Mouse (Mus musculus): ENCODE measurements around the gene Otop3. TPM values are rescaled to one million over a fixed set of nuclear protein-coding genes. Genes with fewer than 3 reads are reported as not detected.

Otop3 gene
- polyA plus RNA-seq, 1 experiment, result not detected

GRCm38 (mm10) chr11:115292631-115293375, 41.7 kb upstream of the Otop3 start:
- Histone ChIP-seq H3K4me3 (ENCODE audit: insufficient read depth, low read length) (no peak overlapping the region), H3K27ac (ENCODE audit: insufficient read depth, low read length) (no peak overlapping the region), H3K4me1 (ENCODE audit: control insufficient read depth, insufficient read depth, low read length) (no peaks in the 10 kb centered on the region)
- TF ChIP-seq POLR2A (IDR thresholded peaks at IDR 0.05; ENCODE audit: extremely low read depth, insufficient read depth, low read length) (no peak), CTCF (IDR thresholded peaks at IDR 0.05; ENCODE audit: extremely low read depth, insufficient read depth, low read length) (no peak)

GRCm38 (mm10) chr11:115295939-115296338, 38.6 kb upstream of the Otop3 start:
- Histone ChIP-seq H3K27ac (ENCODE audit: insufficient read depth, low read length) (no peak overlapping the region), H3K4me3 (ENCODE audit: insufficient read depth, low read length) (no peak overlapping the region; the same call in 1 of the 2 replicates), H3K4me1 (ENCODE audit: control insufficient read depth, insufficient read depth, low read length) (no peaks in the 10 kb centered on the region)
- TF ChIP-seq POLR2A (IDR thresholded peaks at IDR 0.05; ENCODE audit: extremely low read depth, insufficient read depth, low read length) (no peak), CTCF (IDR thresholded peaks at IDR 0.05; ENCODE audit: extremely low read depth, insufficient read depth, low read length) (no peak)

GRCm38 (mm10) chr11:115296471-115297210, 37.9 kb upstream of the Otop3 start:
- TF ChIP-seq POLR2A (IDR thresholded peaks at IDR 0.05; ENCODE audit: extremely low read depth, insufficient read depth, low read length) (no peak), CTCF (IDR thresholded peaks at IDR 0.05; ENCODE audit: extremely low read depth, insufficient read depth, low read length) (no peak)
- no peak overlapping the region for H3K27ac ChIP-seq (ENCODE audit: insufficient read depth, low read length)
- peak overlapping the region; percentile 47 for H3K4me3 ChIP-seq (ENCODE audit: insufficient read depth, low read length)
- H3K4me1 ChIP-seq (ENCODE audit: control insufficient read depth, insufficient read depth, low read length), result no peaks in the 10 kb centered on the region

DNA sequence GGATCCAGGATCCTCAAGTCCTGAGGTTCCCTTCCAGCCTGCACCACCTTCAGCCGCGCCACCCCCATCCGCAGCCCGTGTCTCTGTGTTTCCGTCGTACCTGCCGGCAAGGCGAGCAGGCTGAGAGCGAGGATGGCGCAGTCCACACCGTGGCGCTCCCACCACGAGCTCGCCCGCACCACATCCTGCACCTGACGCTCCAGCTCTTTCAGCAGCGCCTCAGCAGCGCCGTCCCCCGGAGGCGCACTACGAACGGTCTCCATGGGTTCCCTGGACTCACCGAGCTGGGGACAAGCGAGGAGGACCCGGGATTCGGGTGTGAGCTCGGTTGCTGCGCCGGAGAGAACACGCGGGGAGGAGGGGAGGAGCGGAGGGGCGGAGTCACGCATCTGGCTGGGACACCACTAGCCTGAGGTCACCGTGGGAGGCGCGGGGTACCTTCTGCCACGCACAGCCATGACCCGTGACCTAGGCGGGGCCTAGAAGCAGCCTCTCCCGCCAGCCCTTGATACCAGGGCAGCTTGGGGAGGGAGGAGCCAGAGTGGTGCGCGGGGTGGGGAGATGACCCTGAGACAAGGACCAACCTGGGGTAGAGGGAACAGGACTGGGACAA, 37.2 kb upstream of the Otop3 start, which contains the start of gene Fads6:
Fads6 (minus strand) TSS at position 450 of the 613 bp plus-strand sequence.
- H3K4me3 ChIP-seq (ENCODE audit: insufficient read depth, low read length), result peak within 1 kb of the TSS; percentile 47
- no peaks in the 10 kb centered on the region for H3K4me1 ChIP-seq (ENCODE audit: control insufficient read depth, insufficient read depth, low read length)
- TF ChIP-seq POLR2A (IDR thresholded peaks at IDR 0.05; ENCODE audit: extremely low read depth, insufficient read depth, low read length), result peak; percentile 48; the same call in 1 of the 2 replicates
- TF ChIP-seq CTCF (IDR thresholded peaks at IDR 0.05; ENCODE audit: extremely low read depth, insufficient read depth, low read length), result peak; percentile 24; the same call in 1 of the 2 replicates
- H3K27ac ChIP-seq (ENCODE audit: insufficient read depth, low read length), result 0 out of 2 replicates have a peak within 1 kb of the TSS, but pooled peaks have one; percentile 8

DNA sequence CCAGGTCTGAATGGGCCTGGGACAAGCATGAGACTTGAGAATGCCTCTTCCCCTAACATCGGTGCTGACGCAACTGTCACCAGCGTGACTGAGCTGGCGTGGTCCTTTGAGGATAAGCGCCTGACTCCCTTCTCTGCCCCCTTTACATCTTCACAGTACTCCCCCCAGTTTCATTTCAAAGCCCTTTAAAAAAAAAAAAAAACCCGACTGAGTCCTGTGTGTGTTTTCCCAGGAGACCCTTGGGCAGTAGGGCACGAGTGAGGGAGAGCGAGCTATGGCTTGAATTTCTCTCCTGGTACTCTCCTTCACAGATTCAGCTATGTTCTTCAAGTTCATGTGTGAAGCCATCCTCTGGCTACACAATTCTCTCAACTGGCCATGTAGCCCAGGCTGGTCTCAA, 36.4 kb upstream of the Otop3 start:
- H3K4me3 ChIP-seq (ENCODE audit: insufficient read depth, low read length), result no peak overlapping the region
- H3K27ac ChIP-seq (ENCODE audit: insufficient read depth, low read length), result no peak overlapping the region
- TF ChIP-seq CTCF (IDR thresholded peaks at IDR 0.05; ENCODE audit: extremely low read depth, insufficient read depth, low read length) (no peak), POLR2A (IDR thresholded peaks at IDR 0.05; ENCODE audit: extremely low read depth, insufficient read depth, low read length) (no peak)
- no peaks in the 10 kb centered on the region for H3K4me1 ChIP-seq (ENCODE audit: control insufficient read depth, insufficient read depth, low read length)

DNA sequence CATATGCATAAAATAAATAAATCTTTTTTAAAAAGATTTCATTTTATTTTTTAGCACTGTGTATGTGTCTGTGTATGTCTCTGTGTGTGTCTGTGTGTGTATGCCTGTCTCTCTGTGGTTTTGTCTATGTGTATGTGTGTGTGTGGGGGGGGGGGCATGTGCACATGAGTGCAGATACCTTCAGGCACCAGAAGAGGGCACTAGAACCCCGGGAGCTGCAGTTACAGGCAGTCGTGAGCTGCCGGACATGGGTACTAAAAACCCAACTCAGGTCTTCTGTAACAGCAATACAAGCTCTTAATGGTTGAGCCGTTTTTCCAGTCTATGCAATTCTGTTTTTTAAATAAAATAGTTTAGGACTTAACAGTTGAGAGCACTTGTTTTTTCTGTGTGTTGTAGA, 33.8 kb upstream of the Otop3 start:
- TF ChIP-seq POLR2A (IDR thresholded peaks at IDR 0.05; ENCODE audit: extremely low read depth, insufficient read depth, low read length), result no peak
- TF ChIP-seq CTCF (IDR thresholded peaks at IDR 0.05; ENCODE audit: extremely low read depth, insufficient read depth, low read length), result no peak
- Histone ChIP-seq H3K4me3 (ENCODE audit: insufficient read depth, low read length) (no peak overlapping the region), H3K27ac (ENCODE audit: insufficient read depth, low read length) (no peak overlapping the region), H3K4me1 (ENCODE audit: control insufficient read depth, insufficient read depth, low read length) (no peaks in the 10 kb centered on the region)

DNA sequence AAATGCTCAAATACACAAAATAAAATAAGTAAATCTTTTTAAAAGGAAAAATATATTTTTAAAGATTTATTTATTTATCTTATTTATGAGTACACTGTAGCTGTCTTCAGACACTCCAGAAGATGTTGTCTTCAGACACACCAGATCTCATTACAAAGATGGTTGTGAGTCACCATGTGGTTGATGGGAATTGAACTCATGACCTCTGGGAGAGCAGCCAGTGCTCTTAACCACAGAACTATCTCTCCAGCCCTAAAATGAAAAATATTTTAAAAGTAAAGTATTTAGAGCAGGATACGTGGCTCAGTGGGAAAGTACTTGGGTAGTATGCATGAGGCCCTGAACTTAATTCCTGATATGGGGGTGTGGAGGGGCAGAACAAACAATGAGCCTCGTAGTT, 33.2 kb upstream of the Otop3 start:
- H3K27ac ChIP-seq (ENCODE audit: insufficient read depth, low read length), result no peak overlapping the region
- no peak overlapping the region for H3K4me3 ChIP-seq (ENCODE audit: insufficient read depth, low read length)
- H3K4me1 ChIP-seq (ENCODE audit: control insufficient read depth, insufficient read depth, low read length), result no peaks in the 10 kb centered on the region
- no peak for TF ChIP-seq POLR2A (IDR thresholded peaks at IDR 0.05; ENCODE audit: extremely low read depth, insufficient read depth, low read length)
- no peak for TF ChIP-seq CTCF (IDR thresholded peaks at IDR 0.05; ENCODE audit: extremely low read depth, insufficient read depth, low read length)

DNA sequence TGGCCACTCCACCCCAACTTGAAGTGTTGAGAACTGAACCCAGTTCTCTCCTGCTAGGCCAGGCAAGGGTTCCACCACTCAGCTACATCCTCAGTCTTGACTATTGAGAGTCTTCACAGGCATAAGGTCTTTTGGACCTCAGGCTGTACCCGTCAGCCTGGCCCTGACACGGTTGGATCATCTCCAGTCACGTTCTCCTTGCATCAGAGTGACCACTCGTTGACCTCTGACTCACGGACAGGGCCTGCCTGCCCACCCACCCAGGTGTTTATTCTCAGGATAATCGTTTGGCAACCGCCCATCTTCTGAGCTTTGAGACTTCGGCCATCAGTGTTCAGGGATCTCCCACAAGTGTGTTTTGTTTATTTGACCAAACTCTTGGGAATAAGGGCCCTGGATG, 31.4 kb upstream of the Otop3 start:
- Histone ChIP-seq H3K27ac (ENCODE audit: insufficient read depth, low read length) (no peak overlapping the region), H3K4me1 (ENCODE audit: control insufficient read depth, insufficient read depth, low read length) (no peaks in the 10 kb centered on the region), H3K4me3 (ENCODE audit: insufficient read depth, low read length) (no peak overlapping the region)
- TF ChIP-seq CTCF (IDR thresholded peaks at IDR 0.05; ENCODE audit: extremely low read depth, insufficient read depth, low read length) (no peak), POLR2A (IDR thresholded peaks at IDR 0.05; ENCODE audit: extremely low read depth, insufficient read depth, low read length) (no peak)

DNA sequence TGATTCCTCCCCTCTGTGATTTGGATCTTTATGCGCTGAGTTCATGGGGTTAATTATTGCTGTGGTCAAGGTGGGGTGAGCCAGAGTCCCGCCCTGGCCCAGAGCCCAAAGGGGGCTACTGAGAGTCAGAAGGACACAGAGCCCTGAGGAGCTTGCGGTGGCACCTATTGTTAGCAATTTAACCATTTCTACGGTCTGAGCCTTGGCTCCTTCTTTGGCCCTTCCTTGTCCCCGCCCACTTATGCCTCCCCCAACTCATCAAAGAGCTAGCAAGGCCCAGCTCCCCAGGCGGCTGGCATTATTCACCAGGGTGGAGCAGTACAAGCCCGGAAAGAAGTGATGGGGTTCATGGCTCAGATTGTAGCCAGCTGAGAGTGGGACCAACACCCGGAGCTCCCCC, 27.7 kb upstream of the Otop3 start, which contains the start of gene Otop2:
Otop2 (plus strand) TSS at position 301 of the 400 bp plus-strand sequence.
- Histone ChIP-seq H3K27ac (ENCODE audit: insufficient read depth, low read length) (no peak within 1 kb of the TSS), H3K4me1 (ENCODE audit: control insufficient read depth, insufficient read depth, low read length) (no peaks in the 10 kb centered on the region), H3K4me3 (ENCODE audit: insufficient read depth, low read length) (no peak within 1 kb of the TSS)
- no peak for TF ChIP-seq CTCF (IDR thresholded peaks at IDR 0.05; ENCODE audit: extremely low read depth, insufficient read depth, low read length)
- TF ChIP-seq POLR2A (IDR thresholded peaks at IDR 0.05; ENCODE audit: extremely low read depth, insufficient read depth, low read length), result no peak
